Mouse (Mus musculus): ENCODE measurements around the gene Lyg2. TPM values are rescaled to one million over a fixed set of nuclear protein-coding genes. Genes with fewer than 3 reads are reported as not detected.

The Lyg2 gene
- polyA plus RNA-seq, 1 experiment from 2014 or later, result 0.11 TPM

GRCm38 (mm10) chr1:37872131-37873067 is 43.9 kb downstream of the Lyg2 start:
- Histone ChIP-seq H3K27ac (replicated peaks; ENCODE audit: low read depth, low read length) (peak overlapping the region; percentile 81), H3K9ac (ENCODE audit: low read depth, low read length) (peak overlapping the region; percentile 53), H3K9me3 (ENCODE audit: control insufficient read depth, low read length) (peaks cover 11% of the 10 kb centered on the region), H3K27me3 (replicated peaks; ENCODE audit: control insufficient read depth, insufficient read depth, low read length) (no peaks in the 10 kb centered on the region), H3K36me3 (ENCODE audit: control insufficient read depth, insufficient read depth, low read length) (peaks cover 27% of the 10 kb centered on the region), H3K4me3 (ENCODE audit: low read depth, low read length) (peak overlapping the region; percentile 46), H3K4me1 (ENCODE audit: control insufficient read depth, insufficient read depth, low read length) (peaks cover 10% of the 10 kb centered on the region), H3K4me2 (ENCODE audit: low read depth, low read length) (peak overlapping the region; percentile 64)
- DNase-seq (ENCODE audit: low spot score) (peak; percentile 92), ATAC-seq (ENCODE audit: low read depth) (peak; percentile 88)
- WGBS, result 6% methylated on average over 33 of the region's 33 CpGs

DNA sequence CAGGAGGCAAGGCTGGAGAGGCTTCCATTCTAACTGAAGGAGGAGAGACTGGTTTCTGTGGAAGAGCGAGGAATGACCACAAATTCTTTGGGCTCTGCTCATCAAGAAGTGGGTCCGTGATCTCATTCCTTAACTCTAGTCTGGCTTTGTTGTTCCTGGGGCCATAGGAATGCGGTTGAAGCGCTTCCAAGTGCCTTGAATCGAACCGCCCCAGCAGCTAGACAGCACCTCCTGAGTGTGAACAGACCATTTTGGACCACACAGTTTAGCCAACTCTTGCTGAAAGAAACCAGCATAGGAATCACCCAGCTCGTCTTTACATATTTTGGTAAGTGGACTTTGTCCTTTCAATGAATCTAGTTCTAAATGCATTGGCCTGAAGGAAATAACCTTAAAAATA is 44.6 kb downstream of the Lyg2 start, which contains the start of gene Lipt1:
Lipt1 (plus strand) TSS at position 35 of the 400 bp plus-strand sequence.
- peaks cover 10% of the 10 kb centered on the region for H3K4me1 ChIP-seq (ENCODE audit: control insufficient read depth, insufficient read depth, low read length)
- peak within 1 kb of the TSS; percentile 81 for H3K27ac ChIP-seq (replicated peaks; ENCODE audit: low read depth, low read length)
- H3K4me2 ChIP-seq (ENCODE audit: low read depth, low read length), result peak within 1 kb of the TSS; percentile 64
- ATAC-seq (ENCODE audit: low read depth) (peak; percentile 72), DNase-seq (ENCODE audit: low spot score) (peak; percentile 76)
- 6% methylated on average over 7 of the region's 7 CpGs for WGBS
- peak within 1 kb of the TSS; percentile 53 for H3K9ac ChIP-seq (ENCODE audit: low read depth, low read length)
- H3K4me3 ChIP-seq (ENCODE audit: low read depth, low read length), result peak within 1 kb of the TSS; percentile 46
- H3K9me3 ChIP-seq (ENCODE audit: control insufficient read depth, low read length), result peaks cover 11% of the 10 kb centered on the region
- H3K27me3 ChIP-seq (replicated peaks; ENCODE audit: control insufficient read depth, insufficient read depth, low read length), result no peaks in the 10 kb centered on the region
- peaks cover 21% of the 10 kb centered on the region for H3K36me3 ChIP-seq (ENCODE audit: control insufficient read depth, insufficient read depth, low read length)

GRCm38 (mm10) chr1:37869362-37869761 is 46.9 kb downstream of the Lyg2 start:
- DNase-seq (ENCODE audit: low spot score) (no peak), ATAC-seq (ENCODE audit: low read depth) (no peak)
- Histone ChIP-seq H3K9ac (ENCODE audit: low read depth, low read length) (no peak overlapping the region), H3K4me1 (ENCODE audit: control insufficient read depth, insufficient read depth, low read length) (peaks cover 15% of the 10 kb centered on the region), H3K27me3 (replicated peaks; ENCODE audit: control insufficient read depth, insufficient read depth, low read length) (no peaks in the 10 kb centered on the region), H3K4me2 (ENCODE audit: low read depth, low read length) (no peak overlapping the region), H3K27ac (replicated peaks; ENCODE audit: low read depth, low read length) (no peak overlapping the region), H3K36me3 (ENCODE audit: control insufficient read depth, insufficient read depth, low read length) (no peaks in the 10 kb centered on the region), H3K9me3 (ENCODE audit: control insufficient read depth, low read length) (no peaks in the 10 kb centered on the region), H3K4me3 (ENCODE audit: low read depth, low read length) (no peak overlapping the region)
- WGBS, result 50% methylated on average over 2 of the region's 2 CpGs

- Histone ChIP-seq H3K36me3 (ENCODE audit: control insufficient read depth, insufficient read depth, low read length) (no peaks in the 10 kb centered on the region), H3K27ac (replicated peaks; ENCODE audit: low read depth, low read length) (no peak overlapping the region), H3K4me2 (ENCODE audit: low read depth, low read length) (no peak overlapping the region), H3K27me3 (replicated peaks; ENCODE audit: control insufficient read depth, insufficient read depth, low read length) (no peaks in the 10 kb centered on the region), H3K9ac (ENCODE audit: low read depth, low read length) (no peak overlapping the region), H3K4me1 (ENCODE audit: control insufficient read depth, insufficient read depth, low read length) (peaks cover 15% of the 10 kb centered on the region), H3K9me3 (ENCODE audit: control insufficient read depth, low read length) (no peaks in the 10 kb centered on the region), H3K4me3 (ENCODE audit: low read depth, low read length) (no peak overlapping the region)
- DNase-seq (ENCODE audit: low spot score), result no peak
- no peak for ATAC-seq (ENCODE audit: low read depth)
- 54% methylated on average over 10 of the region's 10 CpGs for WGBS
These were observed 47.7 kb downstream of the Lyg2 start for GRCm38 (mm10) chr1:37868640-37869039.

DNA sequence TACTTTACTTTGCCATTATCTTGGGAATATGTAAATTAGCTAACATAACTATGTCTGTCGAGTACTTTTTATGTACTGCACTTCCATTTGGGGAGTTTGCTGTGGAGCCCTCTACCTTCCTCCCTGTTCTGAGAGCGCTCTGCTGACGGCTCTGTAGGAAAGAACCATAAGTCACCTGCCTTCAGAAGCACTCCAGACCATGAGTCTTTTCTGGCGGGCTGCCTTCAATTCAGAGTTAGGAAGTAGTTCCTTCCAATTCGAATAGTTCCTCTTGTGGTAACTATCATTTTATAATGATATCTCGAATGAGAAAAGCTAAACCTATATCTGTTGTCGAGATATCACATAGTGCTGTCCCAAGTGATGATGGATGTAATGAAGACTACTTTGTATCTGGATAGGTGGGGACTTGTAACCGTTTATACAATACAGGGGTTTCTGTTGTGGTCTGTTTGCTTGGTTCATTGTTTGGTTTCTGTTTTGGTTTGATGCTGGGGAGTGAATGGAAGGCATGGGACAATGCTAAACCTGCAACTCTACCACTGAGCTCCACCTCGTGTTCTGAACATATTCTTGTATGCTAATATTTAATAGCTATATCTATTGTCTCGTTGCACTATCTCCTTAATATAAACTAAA is 48.5 kb downstream of the Lyg2 start:
- Histone ChIP-seq H3K4me2 (ENCODE audit: low read depth, low read length) (no peak overlapping the region), H3K9ac (ENCODE audit: low read depth, low read length) (no peak overlapping the region), H3K27ac (replicated peaks; ENCODE audit: low read depth, low read length) (no peak overlapping the region), H3K27me3 (replicated peaks; ENCODE audit: control insufficient read depth, insufficient read depth, low read length) (no peaks in the 10 kb centered on the region), H3K4me1 (ENCODE audit: control insufficient read depth, insufficient read depth, low read length) (peaks cover 11% of the 10 kb centered on the region), H3K36me3 (ENCODE audit: control insufficient read depth, insufficient read depth, low read length) (no peaks in the 10 kb centered on the region), H3K4me3 (ENCODE audit: low read depth, low read length) (no peak overlapping the region), H3K9me3 (ENCODE audit: control insufficient read depth, low read length) (no peaks in the 10 kb centered on the region)
- 73% methylated on average over 10 of the region's 10 CpGs for WGBS
- DNase-seq (ENCODE audit: low spot score), result no peak
- no peak for ATAC-seq (ENCODE audit: low read depth)

DNA sequence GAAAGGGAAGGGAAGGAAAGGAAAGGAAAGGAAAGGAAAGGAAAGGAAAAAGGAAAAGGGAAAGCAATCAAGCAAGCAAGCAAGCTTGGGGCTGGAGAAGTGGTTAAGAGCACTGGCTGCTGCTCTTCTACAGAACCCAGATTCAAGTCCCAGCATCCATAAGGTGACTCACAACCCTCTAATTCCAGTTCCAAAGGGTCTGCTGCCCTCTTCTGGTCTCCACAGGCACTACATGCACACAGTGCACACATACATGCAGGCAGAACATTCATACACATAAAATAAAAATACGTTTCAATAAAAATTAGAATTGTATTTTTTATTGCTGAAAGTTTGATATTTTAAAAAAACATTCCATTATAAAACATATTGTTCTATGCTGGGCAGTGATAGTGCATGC is 49.2 kb downstream of the Lyg2 start:
- 72% methylated on average over 1 of the region's 1 CpGs for WGBS
- no peak overlapping the region for H3K4me3 ChIP-seq (ENCODE audit: low read depth, low read length)
- DNase-seq (ENCODE audit: low spot score) (no peak), ATAC-seq (ENCODE audit: low read depth) (no peak)
- H3K27ac ChIP-seq (replicated peaks; ENCODE audit: low read depth, low read length), result no peak overlapping the region
- no peaks in the 10 kb centered on the region for H3K36me3 ChIP-seq (ENCODE audit: control insufficient read depth, insufficient read depth, low read length)
- no peak overlapping the region for H3K9ac ChIP-seq (ENCODE audit: low read depth, low read length)
- H3K4me2 ChIP-seq (ENCODE audit: low read depth, low read length), result no peak overlapping the region
- peaks cover 11% of the 10 kb centered on the region for H3K4me1 ChIP-seq (ENCODE audit: control insufficient read depth, insufficient read depth, low read length)
- no peaks in the 10 kb centered on the region for H3K27me3 ChIP-seq (replicated peaks; ENCODE audit: control insufficient read depth, insufficient read depth, low read length)
- no peaks in the 10 kb centered on the region for H3K9me3 ChIP-seq (ENCODE audit: control insufficient read depth, low read length)

DNA sequence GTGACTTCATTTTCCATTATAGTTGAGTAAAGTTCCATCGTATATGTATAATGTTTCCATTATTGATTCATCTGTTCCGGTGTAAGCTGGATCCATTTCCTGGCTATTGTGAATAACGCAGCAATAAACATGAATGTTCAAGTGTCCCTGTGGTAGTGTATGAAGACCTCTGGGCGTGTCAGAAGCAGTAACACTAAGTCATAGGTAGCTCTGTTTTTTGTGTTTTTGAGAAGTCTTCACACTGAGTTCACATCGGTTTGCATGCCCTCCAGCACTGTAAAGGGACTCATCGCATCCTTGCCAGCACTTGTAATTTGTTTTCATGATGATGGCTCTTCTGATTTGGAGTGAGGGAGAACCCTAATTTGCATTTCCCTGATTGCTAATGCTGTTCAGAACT is 50.0 kb downstream of the Lyg2 start, which contains the start of gene Tsga10:
Tsga10 (minus strand) TSS at position 144 of the 400 bp plus-strand sequence.
- Histone ChIP-seq H3K9ac (ENCODE audit: low read depth, low read length) (peak within 1 kb of the TSS; percentile 76), H3K4me3 (ENCODE audit: low read depth, low read length) (peak within 1 kb of the TSS; percentile 66), H3K27ac (replicated peaks; ENCODE audit: low read depth, low read length) (peak within 1 kb of the TSS; percentile 81), H3K4me1 (ENCODE audit: control insufficient read depth, insufficient read depth, low read length) (peaks cover 5% of the 10 kb centered on the region), H3K36me3 (ENCODE audit: control insufficient read depth, insufficient read depth, low read length) (no peaks in the 10 kb centered on the region), H3K4me2 (ENCODE audit: low read depth, low read length) (peak within 1 kb of the TSS; percentile 83), H3K9me3 (ENCODE audit: control insufficient read depth, low read length) (no peaks in the 10 kb centered on the region), H3K27me3 (replicated peaks; ENCODE audit: control insufficient read depth, insufficient read depth, low read length) (no peaks in the 10 kb centered on the region)
- DNase-seq (ENCODE audit: low spot score), result no peak
- 81% methylated on average over 6 of the region's 6 CpGs for WGBS
- no peak for ATAC-seq (ENCODE audit: low read depth)

DNA sequence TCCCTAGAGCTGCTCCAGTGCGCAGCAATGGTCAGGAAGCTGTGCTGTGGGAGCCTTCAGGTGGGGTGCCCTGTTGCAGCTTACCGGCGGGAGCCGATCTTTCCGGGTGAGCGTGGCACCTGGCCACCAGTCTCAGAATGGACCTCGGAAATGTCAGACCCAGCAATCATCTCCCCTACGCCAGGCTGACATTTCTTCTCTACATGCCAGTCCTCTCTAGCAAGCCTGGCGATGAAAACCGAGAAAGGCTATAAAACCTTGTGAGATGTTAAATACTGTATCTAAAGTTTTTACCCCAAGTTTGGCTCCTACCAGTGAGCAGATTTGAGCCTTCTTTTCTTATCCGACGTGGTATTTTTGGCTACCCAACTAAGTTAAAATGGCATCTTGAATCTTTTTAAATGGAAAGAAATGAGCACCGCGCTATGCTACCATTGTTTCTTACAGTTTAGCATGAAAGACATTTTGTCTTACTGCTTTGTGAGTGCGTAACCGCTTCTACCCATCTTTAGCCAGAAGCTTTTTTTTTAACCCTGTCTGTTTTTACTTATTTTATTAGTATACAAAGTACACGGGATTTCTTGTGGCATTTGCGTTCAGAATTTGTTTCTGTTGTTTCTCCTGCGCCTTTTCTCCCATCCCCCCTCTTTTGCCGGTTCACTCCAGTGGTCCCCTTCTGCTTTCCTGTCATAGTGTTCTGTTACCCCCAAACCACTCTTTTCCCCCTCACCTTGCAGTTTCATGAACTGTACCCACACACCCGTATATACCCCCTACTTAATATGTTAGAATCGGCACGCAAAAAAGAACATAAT is 50.7 kb downstream of the Lyg2 start:
- Histone ChIP-seq H3K4me1 (ENCODE audit: control insufficient read depth, insufficient read depth, low read length) (peaks cover 5% of the 10 kb centered on the region; the same call in 1 of the 2 replicates), H3K9ac (ENCODE audit: low read depth, low read length) (peak overlapping the region; percentile 76), H3K4me3 (ENCODE audit: low read depth, low read length) (peak overlapping the region; percentile 66), H3K9me3 (ENCODE audit: control insufficient read depth, low read length) (no peaks in the 10 kb centered on the region), H3K36me3 (ENCODE audit: control insufficient read depth, insufficient read depth, low read length) (no peaks in the 10 kb centered on the region), H3K4me2 (ENCODE audit: low read depth, low read length) (peak overlapping the region; percentile 83), H3K27me3 (replicated peaks; ENCODE audit: control insufficient read depth, insufficient read depth, low read length) (no peaks in the 10 kb centered on the region), H3K27ac (replicated peaks; ENCODE audit: low read depth, low read length) (peak overlapping the region; percentile 81)
- WGBS, result 10% methylated on average over 23 of the region's 23 CpGs
- ATAC-seq (ENCODE audit: low read depth), result no peak
- no peak for DNase-seq (ENCODE audit: low spot score)
